Comparison of ENCODE assay signal across 10 mouse cellular contexts in the genomic region with DNA sequence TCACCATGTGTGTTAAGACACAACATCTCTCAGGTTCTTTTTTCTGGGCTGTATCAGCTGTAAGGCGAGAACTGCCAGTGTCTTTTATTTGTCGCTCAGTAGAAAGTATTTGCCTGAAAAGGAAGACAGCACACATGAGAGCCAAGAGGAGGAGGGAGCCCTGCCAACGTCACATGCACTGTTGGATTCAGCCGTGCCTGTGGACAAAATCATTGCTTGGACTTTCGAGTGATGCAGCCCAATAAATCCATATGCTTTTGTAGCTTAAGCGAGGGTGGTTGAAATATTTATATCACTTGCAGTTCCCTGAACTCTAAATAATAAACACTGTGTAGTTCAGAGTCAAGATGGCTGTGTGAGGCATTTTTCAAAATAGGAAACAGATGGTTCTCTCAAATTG.
A peak's percentile ranks its signal among the peaks of the same experiment; 100 is the strongest.
DNase-seq lines count a peak whose midpoint lies in the region; ATAC-seq and TF ChIP-seq lines count a peak whose summit lies in the region.
"Had no signal": no experiment of that assay in that cellular context is flagged by ENCODE, and none has a peak within 500 bp of the region (broad histone marks: within the 10 kb centered on the region; RNA-seq: fewer than 3 reads in every experiment).

No protein-coding gene starts in this region.

- TF ChIP-seq EP300 in stomach, postnatal 0 days (optimal IDR thresholded peaks at IDR 0.05), result no peak

- H3K9ac ChIP-seq in kidney, postnatal 0 days (ENCODE audit: low read depth, low read length), result no peak overlapping the region
- no peak overlapping the region for H3K9ac ChIP-seq in stomach, postnatal 0 days (ENCODE audit: low read length)

- no peak for TF ChIP-seq CTCF in kidney, postnatal 0 days (IDR thresholded peaks at IDR 0.05; ENCODE audit: low read depth)
- TF ChIP-seq CTCF in stomach, postnatal 0 days (IDR thresholded peaks at IDR 0.05; ENCODE audit: low read depth), result no peak

- no peak overlapping the region for H3K27ac ChIP-seq in kidney, postnatal 0 days
- no peak overlapping the region for H3K27ac ChIP-seq in stomach, postnatal 0 days (replicated peaks)
- H3K27ac ChIP-seq: macrophage had no signal

- intact Hi-C loops in left cerebral cortex, postnatal 25 days (cut with DNase I), result loop anchor here (1.0 to 5.0 kb wide), 4 partner anchors 32 to 94 kb away; no protein-coding TSS in a partner anchor

- H3K9me3 ChIP-seq in kidney, postnatal 0 days (replicated peaks; ENCODE audit: low read length), result no peaks in the 10 kb centered on the region
- H3K9me3 ChIP-seq in stomach, postnatal 0 days (ENCODE audit: control insufficient read depth, low read length), result no peaks in the 10 kb centered on the region
- H3K9me3 ChIP-seq: G1E had no signal

- no peak overlapping the region for H3K4me2 ChIP-seq in kidney, postnatal 0 days (ENCODE audit: low read length)
- H3K4me2 ChIP-seq in stomach, postnatal 0 days (replicated peaks; ENCODE audit: low read depth), result no peak overlapping the region

- ATAC-seq in kidney, postnatal 0 days (replicated peaks; ENCODE audit: low FRiP score, low read depth), result no peak
- ATAC-seq in megakaryocyte-erythroid progenitor cell, adult 5-6 weeks (replicated peaks; ENCODE audit: low FRiP score, low TSS enrichment, poor library complexity, severe bottlenecking), result no peak
- ATAC-seq in stomach, postnatal 0 days (ENCODE audit: low FRiP score, low TSS enrichment), result no peak

- H3K27me3 ChIP-seq in kidney, postnatal 0 days (ENCODE audit: insufficient read depth, low read length), result no peaks in the 10 kb centered on the region
- H3K27me3 ChIP-seq in stomach, postnatal 0 days (ENCODE audit: control insufficient read depth, insufficient read depth, low read length), result no peaks in the 10 kb centered on the region

- H3K4me1 ChIP-seq in kidney, postnatal 0 days (replicated peaks; ENCODE audit: insufficient read depth, low read length), result no peaks in the 10 kb centered on the region
- H3K4me1 ChIP-seq in stomach, postnatal 0 days (replicated peaks; ENCODE audit: control insufficient read depth, insufficient read depth), result no peaks in the 10 kb centered on the region; the same call in 1 of the 2 replicates

- WGBS in kidney, postnatal 0 days, result 46% methylated on average over 6 of the region's 6 CpGs
- WGBS in stomach, postnatal 0 days, result 30% methylated on average over 6 of the region's 6 CpGs

- no peak overlapping the region for H3K4me3 ChIP-seq in kidney, postnatal 0 days (replicated peaks; ENCODE audit: low read depth, low read length)
- no peak overlapping the region for H3K4me3 ChIP-seq in stomach, postnatal 0 days (ENCODE audit: low read depth, low read length)

- peak; percentile 45 for DNase-seq in kidney, postnatal 0 days (ENCODE audit: low spot score)
- no peak for DNase-seq in kidney, postnatal 14 days
- peak; percentile 77 for DNase-seq in cerebellum, adult 9-10 months
- DNase-seq in gastrocnemius, adult 8-10 months (ENCODE audit: low spot score in 2 of 2), result peak; percentile 13 to 21
- DNase-seq in left cerebral cortex, postnatal 25 days (ENCODE audit: low spot score in 2 of 2), result peak; percentile 73 to 90
- no peak for DNase-seq in urinary bladder, postnatal 25 days (ENCODE audit: low spot score)
- no peak for DNase-seq in stomach, postnatal 0 days (ENCODE audit: low spot score)

- no peaks in the 10 kb centered on the region for H3K36me3 ChIP-seq in kidney, postnatal 0 days (ENCODE audit: insufficient read depth, low read length)
- H3K36me3 ChIP-seq in stomach, postnatal 0 days (ENCODE audit: control insufficient read depth, insufficient read depth, low read length), result no peaks in the 10 kb centered on the region
- H3K36me3 ChIP-seq: G1E had no signal

Comparison
In these comparisons a context has a peak if more than half of its experiments do, and no peak if none do; other contexts are left out.
1. DNase-seq: peak in kidney, postnatal 0 days (single experiment), cerebellum, adult 9-10 months (single experiment), gastrocnemius, adult 8-10 months (2 of 2) and left cerebral cortex, postnatal 25 days (2 of 2); none in kidney, postnatal 14 days (single experiment), urinary bladder, postnatal 25 days (single experiment) and stomach, postnatal 0 days (single experiment).